Mouse (Mus musculus) lung, adult 2 months (tissue): ENCODE measurements at regions not wholly inside any gene's neighbourhood (a gene's known extent, or its start where the extent isn't known, plus 50 kb on each side); places are given as distances from the start of the nearest gene placed in this dataset.

Source experiments
- CTCF ChIP-seq: fragments of 200-500 bp; IDR thresholded peaks from 2 replicates; pipeline ENCODE4 v1.5.1; 2011; ENCODE audit warnings: mild to moderate bottlenecking, low read length, control low read depth; ENCODE audit not compliant: insufficient read depth
- POLR2A ChIP-seq: fragments of 200-500 bp; IDR thresholded peaks from 2 replicates; pipeline ENCODE4 v1.6.1; 2011; ENCODE audit warnings: low read depth, mild to moderate bottlenecking, control low read depth, low read length, borderline replicate concordance; ENCODE audit errors: extremely low read depth

DNA sequence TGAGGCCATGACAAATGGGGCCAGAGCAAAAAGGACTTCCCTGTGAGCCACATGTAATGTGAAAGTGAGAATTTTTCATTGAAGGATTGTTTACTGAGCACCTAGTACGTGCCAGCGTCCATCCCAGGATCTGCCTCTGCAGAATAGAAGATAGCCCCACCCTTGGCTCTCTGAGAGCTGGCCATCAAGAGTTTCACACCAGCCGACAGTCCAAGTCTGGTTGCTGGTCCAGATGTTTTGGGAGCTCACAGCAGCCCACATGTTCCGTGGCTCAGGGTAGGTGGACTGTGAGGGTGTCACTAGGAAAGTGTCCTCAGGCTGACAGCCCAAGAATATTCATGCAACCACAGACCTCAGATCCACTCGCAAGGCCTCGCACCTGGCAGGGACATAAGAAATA, 63.9 kb downstream of the Tmem30b start:
- TF ChIP-seq CTCF: no peak
- no peak for TF ChIP-seq POLR2A
